Mouse (Mus musculus) B cell, adult (primary cell): ENCODE measurements around the gene Ier3. TPM values are rescaled to one million over a fixed set of nuclear protein-coding genes. Genes with fewer than 3 reads are reported as not detected.

Source experiments
- total RNA-seq: library from RNA; stranded (reverse); gene quantifications from 4 replicates; pipeline ENCODE4 v1.2.4, GENCODE M21; 2023; ENCODE audit not compliant: inconsistent age

Gene Ier3
- 0.63 to 0.99 TPM (median 0.78 TPM) in 3 of 4 replicates, not detected in the other for total RNA-seq

DNA sequence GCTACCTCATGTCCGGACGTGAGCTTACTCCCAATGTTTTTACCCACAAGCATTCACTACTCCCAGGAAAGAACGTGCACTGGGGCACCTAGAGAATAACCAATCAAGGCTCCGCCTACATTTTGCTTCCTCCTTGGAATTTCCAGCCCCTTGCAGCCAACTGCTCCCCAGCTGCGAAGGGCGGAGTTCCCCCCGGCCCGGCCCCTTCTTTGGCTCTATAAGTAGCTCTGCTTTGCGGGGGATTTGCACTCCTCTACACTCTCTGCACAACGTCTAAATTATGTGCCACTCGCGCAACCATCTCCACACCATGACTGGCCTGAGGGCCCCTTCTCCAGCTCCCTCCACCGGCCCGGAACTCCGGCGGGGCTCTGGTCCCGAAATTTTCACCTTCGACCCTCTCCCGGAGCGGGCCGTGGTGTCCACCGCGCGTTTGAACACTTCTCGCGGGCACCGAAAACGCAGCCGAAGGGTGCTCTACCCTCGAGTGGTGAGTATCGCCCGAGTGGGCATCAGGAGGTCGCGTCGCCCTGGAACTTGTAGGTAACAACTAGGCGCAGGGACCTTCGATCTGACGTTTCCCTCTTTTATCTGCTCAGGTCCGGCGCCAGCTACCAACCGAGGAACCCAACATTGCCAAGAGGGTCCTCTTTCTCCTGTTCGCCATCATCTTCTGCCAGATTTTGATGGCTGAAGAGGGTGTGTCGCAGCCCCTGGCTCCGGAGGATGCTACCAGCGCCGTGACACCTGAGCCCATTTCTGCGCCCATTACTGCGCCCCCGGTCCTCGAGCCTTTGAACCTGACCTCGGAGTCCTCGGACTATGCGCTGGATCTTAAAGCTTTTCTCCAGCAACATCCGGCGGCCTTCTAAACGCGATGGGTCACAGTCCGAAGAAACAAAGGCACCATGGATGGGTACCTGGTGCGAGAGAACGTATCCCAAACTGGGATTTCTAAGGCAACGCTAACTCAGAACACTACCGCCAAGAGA is at the start of gene Ier3:
Gene Ier3, plus strand, starts transcription at position 246 of the 992 bp plus-strand sequence.

GRCm38 (mm10) chr17:35822964-35823937 is 1.8 kb downstream of the Ier3 start, which contains the start of gene Flot1:
Gene Flot1, plus strand, starts transcription at chr17:35823230.

DNA sequence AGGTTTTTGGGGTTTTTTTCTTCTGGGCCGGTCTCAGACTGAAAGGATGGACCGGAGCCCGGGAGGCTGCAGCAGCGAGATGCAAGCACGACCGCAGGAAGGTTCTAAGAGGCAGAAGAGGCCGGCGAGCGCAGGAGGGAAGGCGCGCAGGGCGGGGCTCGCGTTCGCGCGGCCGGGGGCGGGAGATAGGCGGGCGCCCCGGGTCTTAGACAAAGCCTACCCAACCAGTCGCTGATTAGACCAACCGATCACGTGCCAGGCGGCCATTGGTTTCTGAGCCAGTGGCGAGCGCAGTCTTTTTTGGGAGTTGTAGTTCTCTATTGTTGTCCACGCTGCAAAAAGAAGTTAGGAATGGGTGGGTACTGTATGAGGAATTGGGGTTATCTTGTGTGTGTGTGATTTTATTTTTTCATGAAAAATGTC is 16.6 kb downstream of the Ier3 start, which contains the start of gene Tubb5:
Gene Tubb5, minus strand, starts transcription at position 185 of the 423 bp plus-strand sequence.

DNA sequence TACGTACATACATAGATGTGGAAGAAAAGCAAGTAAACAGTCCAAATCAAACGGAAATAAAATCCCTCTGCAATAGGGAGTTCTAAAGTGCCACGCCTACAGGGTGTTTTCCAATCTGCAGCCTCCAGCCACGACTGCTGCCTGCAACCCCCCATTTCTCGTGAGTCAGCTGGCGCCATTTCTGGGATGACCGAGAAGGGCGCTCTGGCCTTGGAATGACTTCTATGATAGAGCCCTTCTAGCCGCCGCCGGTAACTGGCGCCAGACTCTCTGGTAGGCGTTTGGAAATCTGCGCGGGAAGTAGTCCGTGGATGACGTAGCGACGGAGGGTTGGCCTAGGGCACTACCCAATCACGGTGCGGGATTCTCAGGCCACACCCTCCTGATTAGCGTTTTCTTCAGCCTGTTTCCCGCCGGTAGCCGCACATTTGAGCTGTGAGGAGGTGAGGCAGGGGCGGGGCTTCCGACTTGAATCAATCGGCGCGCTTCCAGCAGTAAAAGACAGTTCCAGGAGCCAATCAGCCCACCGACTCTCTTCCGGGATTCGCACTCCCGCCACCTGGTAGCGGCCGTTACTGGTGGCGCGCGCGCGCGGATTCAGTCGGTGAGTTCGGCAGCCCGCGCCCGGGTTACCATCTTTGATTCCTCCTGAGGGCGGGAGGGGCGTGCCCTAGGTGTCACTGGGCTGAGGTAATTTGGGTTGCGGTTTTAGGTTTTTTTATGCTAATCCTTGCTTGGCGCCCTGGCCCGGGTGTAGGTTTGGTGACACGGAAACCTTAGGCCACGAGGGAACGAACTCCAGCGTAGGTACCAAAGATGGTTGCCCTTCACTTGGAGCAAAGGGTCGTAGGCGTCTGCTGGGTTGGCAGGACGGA is 19.8 kb downstream of the Ier3 start, which contains the start of gene Mdc1:
Gene Mdc1, plus strand, starts transcription at position 440 of the 875 bp plus-strand sequence.

GRCm38 (mm10) chr17:35861198-35861857 is 39.8 kb downstream of the Ier3 start, which contains the start of gene Nrm:
Gene Nrm, plus strand, starts transcription at chr17:35861318.

GRCm38 (mm10) chr17:35865481-35866280 is 44.2 kb downstream of the Ier3 start, which contains the start of gene Ppp1r18:
Gene Ppp1r18, plus strand, starts transcription at chr17:35865593.

Other genes with a start within 250 kb of the Ier3 start
- gene Sfta2, start 220.1 kb upstream of the Ier3 start, total RNA-seq: not detected in 4 replicates
- not detected in 4 replicates for gene Gm9573, start 195.0 kb upstream of the Ier3 start, total RNA-seq
- not detected in 4 replicates for gene Mucl3, start 178.0 kb upstream of the Ier3 start, total RNA-seq
- gene Vars2, start 154.1 kb upstream of the Ier3 start, total RNA-seq: 43.2 to 67.6 TPM (median 49.8 TPM) in 4 replicates
- gene Gtf2h4, start 147.9 kb upstream of the Ier3 start, total RNA-seq: 17.9 to 21.2 TPM (median 19.8 TPM) in 4 replicates
- gene Ddr1, start 117.1 kb upstream of the Ier3 start, total RNA-seq: not detected in 4 replicates
- gene Flot1, start 1.5 kb downstream of the Ier3 start, total RNA-seq: 16.0 to 20.9 TPM (median 18.6 TPM) in 4 replicates
- 262 to 275 TPM (median 274 TPM) in 4 replicates for gene Tubb5, start 16.6 kb downstream of the Ier3 start, total RNA-seq
- 71.4 to 86.6 TPM (median 79.7 TPM) in 4 replicates for gene Mdc1, start 19.8 kb downstream of the Ier3 start, total RNA-seq
- gene Nrm, start 39.6 kb downstream of the Ier3 start, total RNA-seq: 80.2 to 95.7 TPM (median 86.5 TPM) in 4 replicates
- gene Ppp1r18, start 43.9 kb downstream of the Ier3 start, total RNA-seq: 209 to 233 TPM (median 217 TPM) in 4 replicates
- gene Dhx16, start 58.1 kb downstream of the Ier3 start, total RNA-seq: 103 to 128 TPM (median 115 TPM) in 4 replicates
- 16.2 to 22.4 TPM (median 19.8 TPM) in 4 replicates for gene 2310061I04Rik, start 75.7 kb downstream of the Ier3 start, total RNA-seq
- 14.7 to 21.4 TPM (median 18.2 TPM) in 4 replicates for gene Atat1, start 88.4 kb downstream of the Ier3 start, total RNA-seq
- gene Mrps18b, start 94.7 kb downstream of the Ier3 start, total RNA-seq: 69.7 to 78.6 TPM (median 73.2 TPM) in 4 replicates
- gene Ppp1r10, start 94.8 kb downstream of the Ier3 start, total RNA-seq: 159 to 172 TPM (median 168 TPM) in 4 replicates
- gene Abcf1, start 148.1 kb downstream of the Ier3 start, total RNA-seq: 114 to 128 TPM (median 125 TPM) in 4 replicates
- gene Gnl1, start 158.2 kb downstream of the Ier3 start, total RNA-seq: 72.2 to 88.6 TPM (median 80.9 TPM) in 4 replicates
- gene Prr3, start 158.6 kb downstream of the Ier3 start, total RNA-seq: 83.4 to 98.8 TPM (median 91.2 TPM) in 4 replicates
- 41.2 to 56.0 TPM (median 48.9 TPM) in 4 replicates for gene H2-T24, start 198.9 kb downstream of the Ier3 start, total RNA-seq
- 313 to 352 TPM (median 345 TPM) in 4 replicates for gene H2-T23, start 211.2 kb downstream of the Ier3 start, total RNA-seq
- 87.9 to 100 TPM (median 90.8 TPM) in 4 replicates for gene H2-T22, start 221.1 kb downstream of the Ier3 start, total RNA-seq
- 0.35 to 1.7 TPM (median 0.96 TPM) in 3 of 4 replicates, not detected in the other for gene Gm6034, start 221.3 kb downstream of the Ier3 start, total RNA-seq
- 58.1 to 68.2 TPM (median 65.7 TPM) in 4 replicates for gene Gm11127, start 236.7 kb downstream of the Ier3 start, total RNA-seq